Mouse (Mus musculus) c-Kit-positive CD71-positive TER-119-negative erythroid progenitor cells, embryonic 14.5 days (primary cell): ENCODE results near the gene Rnf130.

ENCODE experiments used
- DNase-seq: peaks from one replicate; pipeline ENCODE4 v3.0.0-alpha.2; 2013; ENCODE audit warnings: low read depth

Gene Rnf130

GRCm38 (mm10) chr11:50025721-50026520 is 775 bp downstream of the Rnf130 start:
- no peak for DNase-seq

GRCm38 (mm10) chr11:50026521-50027090 is 1.5 kb downstream of the Rnf130 start:
- DNase-seq, result no peak

- DNase-seq, result no peak
Measured at GRCm38 (mm10) chr11:50028416-50028815, 3.3 kb downstream of the Rnf130 start.

GRCm38 (mm10) chr11:50034155-50034554 is 9.0 kb downstream of the Rnf130 start:
- no peak for DNase-seq

GRCm38 (mm10) chr11:50035726-50036125 is 10.6 kb downstream of the Rnf130 start:
- DNase-seq, result no peak

- no peak for DNase-seq
Measured at GRCm38 (mm10) chr11:50036781-50037460, 11.8 kb downstream of the Rnf130 start.

- DNase-seq, result no peak
Measured at GRCm38 (mm10) chr11:50038757-50039156, 13.6 kb downstream of the Rnf130 start.

GRCm38 (mm10) chr11:50041148-50041547 is 16.0 kb downstream of the Rnf130 start:
- no peak for DNase-seq

GRCm38 (mm10) chr11:50042345-50042997 is 17.3 kb downstream of the Rnf130 start:
- DNase-seq, result no peak

- DNase-seq, result no peak
Measured at GRCm38 (mm10) chr11:50044454-50044853, 19.3 kb downstream of the Rnf130 start.

- no peak for DNase-seq
Measured at GRCm38 (mm10) chr11:50047610-50048009, 22.5 kb downstream of the Rnf130 start.

- DNase-seq, result no peak
Measured at GRCm38 (mm10) chr11:50048115-50048514, 23.0 kb downstream of the Rnf130 start.

GRCm38 (mm10) chr11:50050392-50050791 is 25.2 kb downstream of the Rnf130 start:
- DNase-seq, result no peak

- DNase-seq, result no peak
Measured at GRCm38 (mm10) chr11:50057713-50058112, 32.6 kb downstream of the Rnf130 start.

GRCm38 (mm10) chr11:50058277-50058676 is 33.1 kb downstream of the Rnf130 start:
- DNase-seq, result no peak

GRCm38 (mm10) chr11:50059045-50059444 is 33.9 kb downstream of the Rnf130 start:
- DNase-seq, result no peak

- no peak for DNase-seq
Measured at GRCm38 (mm10) chr11:50062116-50062515, 37.0 kb downstream of the Rnf130 start.

- no peak for DNase-seq
Measured at GRCm38 (mm10) chr11:50066088-50066487, 40.9 kb downstream of the Rnf130 start.

GRCm38 (mm10) chr11:50073830-50074229 is 48.7 kb downstream of the Rnf130 start:
- no peak for DNase-seq

- no peak for DNase-seq
Measured at GRCm38 (mm10) chr11:50076756-50077155, 51.6 kb downstream of the Rnf130 start.

- DNase-seq, result no peak
Measured at GRCm38 (mm10) chr11:50081365-50082190, 56.4 kb downstream of the Rnf130 start.

- DNase-seq, result no peak
Measured at GRCm38 (mm10) chr11:50086211-50086610, 61.1 kb downstream of the Rnf130 start.
